Mouse (Mus musculus): ENCODE results near the gene Slc12a8.

The Slc12a8 gene

DNA sequence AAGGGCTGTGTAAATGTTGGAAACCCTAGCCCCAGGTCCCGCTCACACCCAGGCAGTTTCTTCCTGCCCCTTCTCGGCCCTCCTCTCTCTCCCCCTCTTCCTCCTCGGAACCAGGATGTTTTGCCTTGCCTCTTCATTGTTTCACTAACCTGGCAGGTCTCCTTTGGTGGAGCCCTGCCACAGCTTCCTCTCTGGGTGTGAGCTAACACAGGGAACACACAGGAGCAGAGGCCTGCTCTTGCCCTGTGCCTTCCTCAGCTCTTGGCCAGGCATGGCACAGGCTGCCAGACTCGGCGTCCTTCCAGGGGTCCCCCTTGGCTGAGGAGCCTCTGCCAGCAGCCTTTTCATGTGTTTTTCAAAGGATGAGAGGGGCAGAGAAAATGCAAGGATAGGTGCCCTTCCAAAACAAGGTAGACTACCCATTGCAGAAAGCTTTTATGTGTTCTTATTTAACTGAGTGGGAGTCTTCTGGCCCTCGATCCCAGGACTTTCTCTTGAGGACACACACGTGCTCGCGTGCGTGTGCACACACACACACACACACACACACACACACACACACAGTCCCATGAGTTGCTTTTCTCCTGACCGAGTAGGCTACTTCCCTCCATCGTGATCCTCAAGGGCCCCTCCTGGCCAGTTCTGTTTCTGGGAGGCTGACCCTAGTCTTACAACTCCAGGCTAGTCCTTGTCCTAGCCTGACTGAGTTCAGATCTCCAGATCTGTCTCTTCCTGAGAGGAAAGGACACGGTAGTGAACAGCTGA, 179.9 kb downstream of the Slc12a8 start:
- DNase-seq (ENCODE audit: low read depth, low spot score), result no peak

DNA sequence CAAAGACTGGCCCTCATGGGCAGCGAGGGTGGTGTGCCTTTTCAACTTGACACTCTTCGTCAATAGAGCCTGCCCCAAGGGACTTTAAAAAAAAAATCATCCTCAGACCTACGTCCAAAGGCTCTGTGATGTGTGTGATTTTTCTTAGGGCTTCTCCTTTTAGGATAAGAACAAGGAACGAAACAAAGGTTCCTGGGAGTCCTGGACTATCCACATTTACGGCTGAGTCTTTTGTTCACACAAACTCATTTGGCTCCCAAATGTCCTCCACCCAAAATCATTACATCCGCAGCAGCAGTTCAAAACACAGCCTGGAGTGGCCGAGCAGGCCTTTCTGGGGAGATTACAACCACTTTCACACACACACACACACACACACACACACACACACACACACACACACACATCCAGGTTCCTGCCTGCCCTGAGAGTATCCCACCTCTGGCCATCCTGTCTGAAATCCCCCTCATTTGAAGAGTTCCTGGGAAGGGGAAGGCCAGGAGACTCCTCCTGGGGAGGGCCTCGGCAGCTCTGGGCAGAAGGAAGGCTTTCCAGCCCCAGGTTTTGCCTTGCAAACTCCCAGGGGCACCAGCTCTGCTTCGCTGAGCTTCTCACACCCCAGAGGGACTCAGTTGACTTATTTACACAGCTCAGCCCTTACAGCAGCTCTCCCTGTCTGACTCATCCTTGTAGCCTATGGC, 180.6 kb downstream of the Slc12a8 start:
- DNase-seq (ENCODE audit: low read depth, low spot score), result no peak

- DNase-seq (ENCODE audit: low read depth, low spot score), result no peak
Measured at GRCm38 (mm10) chr16:33698277-33698790, 181.2 kb downstream of the Slc12a8 start.

DNA sequence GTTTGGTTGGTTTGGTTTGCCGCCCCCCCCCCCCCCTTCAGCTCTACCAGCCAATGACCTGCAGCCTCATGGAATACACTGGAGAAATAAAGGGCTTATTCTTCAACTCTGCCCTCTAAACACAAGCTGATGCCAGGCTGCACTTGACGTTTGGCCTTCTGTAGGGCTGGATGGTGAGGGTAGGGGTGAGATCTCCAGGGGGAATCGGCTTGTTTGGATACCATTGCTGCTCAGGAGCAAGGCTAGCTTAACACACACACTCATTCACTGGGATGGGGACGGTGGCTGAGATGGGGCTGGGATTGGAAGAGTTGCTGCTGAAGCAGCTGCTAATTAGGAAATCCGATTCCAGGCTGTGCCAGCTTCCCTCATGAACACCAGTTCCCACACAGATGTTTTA, 183.5 kb downstream of the Slc12a8 start:
- DNase-seq (ENCODE audit: low read depth, low spot score), result no peak

- DNase-seq (ENCODE audit: low read depth, low spot score), result no peak
Measured at GRCm38 (mm10) chr16:33701872-33702271, 184.7 kb downstream of the Slc12a8 start.

- no peak for DNase-seq (ENCODE audit: low read depth, low spot score)
Measured at GRCm38 (mm10) chr16:33704289-33704688, 187.2 kb downstream of the Slc12a8 start.

GRCm38 (mm10) chr16:33705258-33705657, 188.1 kb downstream of the Slc12a8 start:
- no peak for DNase-seq (ENCODE audit: low read depth, low spot score)

DNA sequence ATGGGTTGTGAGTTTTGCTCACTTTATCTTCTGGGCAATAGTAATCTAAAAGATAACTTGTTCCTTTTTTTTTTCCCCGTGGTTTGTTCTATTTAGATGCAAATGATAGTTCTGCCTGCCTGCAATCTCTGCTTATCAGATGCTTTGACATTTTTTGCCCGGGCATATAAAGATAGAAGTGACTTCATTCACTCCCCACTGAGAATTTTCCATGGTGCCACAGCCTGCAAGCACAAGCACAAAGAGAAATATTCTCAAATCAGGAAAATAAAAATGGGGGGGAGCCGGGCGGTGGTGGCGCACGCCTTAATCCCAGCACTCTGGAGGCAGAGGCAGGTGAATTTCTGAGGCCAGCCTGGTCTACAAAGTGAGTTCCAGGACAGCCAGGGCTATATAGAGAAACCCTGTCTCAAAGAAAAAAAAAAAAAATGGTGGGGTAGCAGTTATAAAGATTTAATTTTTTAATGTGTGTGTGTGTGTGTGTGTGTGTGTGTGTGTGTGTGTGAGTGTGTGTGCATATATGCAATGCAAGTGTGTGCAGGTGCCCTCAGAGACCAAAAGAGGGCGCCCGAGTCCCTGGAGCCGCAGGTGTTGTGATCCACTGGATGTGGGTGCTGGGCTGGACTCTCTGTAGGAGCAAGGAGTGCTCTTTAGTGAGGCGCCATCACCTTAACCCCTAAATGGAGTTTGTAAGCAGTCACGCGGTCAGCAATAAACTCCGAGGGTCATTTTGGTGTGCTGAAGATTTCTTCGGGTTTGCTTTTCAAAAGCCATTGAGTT, 189.2 kb downstream of the Slc12a8 start:
- DNase-seq (ENCODE audit: low read depth, low spot score), result no peak

- DNase-seq (ENCODE audit: low read depth, low spot score), result no peak
Measured at GRCm38 (mm10) chr16:33708031-33708430, 190.9 kb downstream of the Slc12a8 start.

GRCm38 (mm10) chr16:33708585-33709397, 191.7 kb downstream of the Slc12a8 start:
- no peak for DNase-seq (ENCODE audit: low read depth, low spot score)

Data from WW6 (cell line).